Mouse (Mus musculus): Measurements from ENCODE around the gene Xxylt1. TPM values are rescaled to one million over a fixed set of nuclear protein-coding genes. Genes with fewer than 3 reads are reported as not detected.

Gene Xxylt1
- 12.4 and 13.7 TPM in 2 replicates for polyA plus RNA-seq (2015; fragmentation: Nextera tagmentation; extraction: Ambion mirVana)

DNA sequence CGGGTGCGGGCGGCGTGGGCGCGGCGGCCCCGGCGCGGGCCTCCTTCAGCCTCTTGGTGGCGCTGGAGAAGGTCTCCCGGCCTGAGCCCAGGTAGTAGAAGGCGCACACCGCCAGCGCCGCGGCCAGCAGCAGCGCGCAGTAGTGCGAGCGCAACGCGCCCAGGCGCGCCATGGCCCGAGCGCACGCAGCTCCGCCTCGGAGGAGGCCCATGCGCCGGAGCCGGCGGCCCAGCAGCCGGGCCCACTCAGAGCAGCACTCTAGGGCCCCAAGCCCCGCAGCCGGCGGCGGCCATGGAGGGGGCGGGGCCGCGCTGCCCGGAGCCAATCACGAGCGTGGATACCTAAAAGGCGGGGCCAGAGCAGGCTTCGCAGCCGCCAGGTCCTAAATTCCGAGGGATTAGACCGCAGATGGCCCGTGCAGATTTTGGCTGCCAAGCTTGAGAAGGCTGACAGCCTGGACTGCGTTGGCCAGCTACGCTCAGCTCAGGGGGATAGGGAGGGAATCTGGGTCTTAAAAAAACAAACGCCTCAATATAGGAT lies at the start of gene Xxylt1:
Gene Xxylt1 (minus strand): TSS at position 308 of the 540 bp plus-strand sequence.
- no peaks in the 10 kb centered on the region for H3K27me3 ChIP-seq (ENCODE audit: control insufficient read depth, insufficient read depth, low read depth, low read length)
- 0% methylated on average over 48 of the region's 54 CpGs for WGBS
- peak within 1 kb of the TSS; percentile 92 for H3K27ac ChIP-seq (ENCODE audit: low read length)
- H3K9me3 ChIP-seq (replicated peaks; ENCODE audit: control insufficient read depth, low read length, poor library complexity, severe bottlenecking) = no peaks in the 10 kb centered on the region
- peak within 1 kb of the TSS; percentile 89 for H3K4me2 ChIP-seq (ENCODE audit: low read length)
- H3K4me1 ChIP-seq (ENCODE audit: control insufficient read depth, insufficient read depth, low read length) = peaks cover 20% of the 10 kb centered on the region
- ATAC-seq = peak; percentile 99
- peak within 1 kb of the TSS; percentile 90 for H3K4me3 ChIP-seq (ENCODE audit: low read depth, low read length)
- H3K9ac ChIP-seq (ENCODE audit: low read depth, low read length) = peak within 1 kb of the TSS; percentile 88
- no peaks in the 10 kb centered on the region for H3K36me3 ChIP-seq (ENCODE audit: control insufficient read depth, insufficient read depth, low read length)

- Histone ChIP-seq H3K9ac (ENCODE audit: low read depth, low read length) (no peak overlapping the region), H3K4me1 (ENCODE audit: control insufficient read depth, insufficient read depth, low read length) (no peaks in the 10 kb centered on the region), H3K4me3 (ENCODE audit: low read depth, low read length) (no peak overlapping the region), H3K27me3 (ENCODE audit: control insufficient read depth, insufficient read depth, low read depth, low read length) (no peaks in the 10 kb centered on the region), H3K9me3 (replicated peaks; ENCODE audit: control insufficient read depth, low read length, poor library complexity, severe bottlenecking) (no peaks in the 10 kb centered on the region), H3K27ac (ENCODE audit: low read length) (no peak overlapping the region), H3K36me3 (ENCODE audit: control insufficient read depth, insufficient read depth, low read length) (peaks cover 10% of the 10 kb centered on the region), H3K4me2 (ENCODE audit: low read length) (no peak overlapping the region)
- WGBS = 96% methylated on average over 5 of the region's 5 CpGs
- ATAC-seq = no peak
Measured at GRCm38 (mm10) chr16:31128116-31128515, 46.9 kb upstream of the Xxylt1 start.

DNA sequence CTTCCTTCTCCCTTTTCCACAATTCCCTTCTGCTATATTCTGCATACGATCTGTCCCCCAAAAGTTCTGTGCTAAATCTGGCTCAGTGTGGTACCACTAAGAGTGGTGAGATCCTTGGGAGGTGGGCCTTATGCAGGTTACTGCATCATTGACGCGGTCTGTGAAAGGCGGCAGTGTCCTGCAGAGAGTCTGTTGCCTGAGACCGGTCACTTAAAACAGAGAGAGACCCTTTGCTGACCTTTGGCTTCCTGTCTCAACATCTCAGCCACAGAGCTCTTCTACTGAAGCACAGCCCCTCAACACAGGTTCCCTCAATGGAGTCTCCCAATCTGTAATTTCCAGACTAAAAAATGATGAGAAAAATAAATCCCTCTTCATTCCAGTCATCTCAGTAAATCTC lies 43.8 kb upstream of the Xxylt1 start:
- no peak overlapping the region for H3K4me2 ChIP-seq (ENCODE audit: low read length)
- no peak for ATAC-seq
- no peak overlapping the region for H3K4me3 ChIP-seq (ENCODE audit: low read depth, low read length)
- 60% methylated on average over 5 of the region's 5 CpGs for WGBS
- no peaks in the 10 kb centered on the region for H3K4me1 ChIP-seq (ENCODE audit: control insufficient read depth, insufficient read depth, low read length)
- no peaks in the 10 kb centered on the region for H3K9me3 ChIP-seq (replicated peaks; ENCODE audit: control insufficient read depth, low read length, poor library complexity, severe bottlenecking)
- H3K27ac ChIP-seq (ENCODE audit: low read length) = no peak overlapping the region
- H3K9ac ChIP-seq (ENCODE audit: low read depth, low read length) = no peak overlapping the region
- peaks cover 12% of the 10 kb centered on the region for H3K36me3 ChIP-seq (ENCODE audit: control insufficient read depth, insufficient read depth, low read length)
- H3K27me3 ChIP-seq (ENCODE audit: control insufficient read depth, insufficient read depth, low read depth, low read length) = no peaks in the 10 kb centered on the region

- no peak overlapping the region for H3K4me2 ChIP-seq (ENCODE audit: low read length)
- ATAC-seq = no peak
- 98% methylated on average over 6 of the region's 6 CpGs for WGBS
Measured at GRCm38 (mm10) chr16:31121612-31122011, 40.4 kb upstream of the Xxylt1 start.

GRCm38 (mm10) chr16:31113596-31113995 lies 32.4 kb upstream of the Xxylt1 start:
- no peak for ATAC-seq
- no peak overlapping the region for H3K27ac ChIP-seq (ENCODE audit: low read length)
- peaks cover 23% of the 10 kb centered on the region for H3K36me3 ChIP-seq (ENCODE audit: control insufficient read depth, insufficient read depth, low read length)
- no peaks in the 10 kb centered on the region for H3K4me1 ChIP-seq (ENCODE audit: control insufficient read depth, insufficient read depth, low read length)
- H3K27me3 ChIP-seq (ENCODE audit: control insufficient read depth, insufficient read depth, low read depth, low read length) = no peaks in the 10 kb centered on the region
- no peak overlapping the region for H3K4me3 ChIP-seq (ENCODE audit: low read depth, low read length)
- H3K4me2 ChIP-seq (ENCODE audit: low read length) = no peak overlapping the region
- no peak overlapping the region for H3K9ac ChIP-seq (ENCODE audit: low read depth, low read length)
- H3K9me3 ChIP-seq (replicated peaks; ENCODE audit: control insufficient read depth, low read length, poor library complexity, severe bottlenecking) = no peaks in the 10 kb centered on the region; the same call in 1 of the 2 replicates

More at GRCm38 (mm10) chr16:31121612-31122011, 40.4 kb upstream of the Xxylt1 start:
- peaks cover 6% of the 10 kb centered on the region for H3K36me3 ChIP-seq (ENCODE audit: control insufficient read depth, insufficient read depth, low read length)
- H3K4me1 ChIP-seq (ENCODE audit: control insufficient read depth, insufficient read depth, low read length) = no peaks in the 10 kb centered on the region
- H3K4me3 ChIP-seq (ENCODE audit: low read depth, low read length) = no peak overlapping the region
- no peak overlapping the region for H3K9ac ChIP-seq (ENCODE audit: low read depth, low read length)
- no peak overlapping the region for H3K27ac ChIP-seq (ENCODE audit: low read length)
- H3K9me3 ChIP-seq (replicated peaks; ENCODE audit: control insufficient read depth, low read length, poor library complexity, severe bottlenecking) = no peaks in the 10 kb centered on the region
- H3K27me3 ChIP-seq (ENCODE audit: control insufficient read depth, insufficient read depth, low read depth, low read length) = no peaks in the 10 kb centered on the region

- Histone ChIP-seq H3K4me3 (ENCODE audit: low read depth, low read length) (no peak overlapping the region), H3K36me3 (ENCODE audit: control insufficient read depth, insufficient read depth, low read length) (peaks cover 25% of the 10 kb centered on the region), H3K4me2 (ENCODE audit: low read length) (no peak overlapping the region), H3K9ac (ENCODE audit: low read depth, low read length) (no peak overlapping the region), H3K9me3 (replicated peaks; ENCODE audit: control insufficient read depth, low read length, poor library complexity, severe bottlenecking) (no peaks in the 10 kb centered on the region), H3K27ac (ENCODE audit: low read length) (no peak overlapping the region), H3K4me1 (ENCODE audit: control insufficient read depth, insufficient read depth, low read length) (no peaks in the 10 kb centered on the region), H3K27me3 (ENCODE audit: control insufficient read depth, insufficient read depth, low read depth, low read length) (no peaks in the 10 kb centered on the region)
- 78% methylated on average over 2 of the region's 2 CpGs for WGBS
- ATAC-seq = no peak
Measured at GRCm38 (mm10) chr16:31101352-31101751, 20.1 kb upstream of the Xxylt1 start.

GRCm38 (mm10) chr16:31099906-31100305 lies 18.7 kb upstream of the Xxylt1 start:
- Histone ChIP-seq H3K4me3 (ENCODE audit: low read depth, low read length) (no peak overlapping the region), H3K27ac (ENCODE audit: low read length) (no peak overlapping the region), H3K9ac (ENCODE audit: low read depth, low read length) (no peak overlapping the region), H3K36me3 (ENCODE audit: control insufficient read depth, insufficient read depth, low read length) (peaks cover 25% of the 10 kb centered on the region), H3K4me1 (ENCODE audit: control insufficient read depth, insufficient read depth, low read length) (no peaks in the 10 kb centered on the region), H3K4me2 (ENCODE audit: low read length) (no peak overlapping the region), H3K9me3 (replicated peaks; ENCODE audit: control insufficient read depth, low read length, poor library complexity, severe bottlenecking) (no peaks in the 10 kb centered on the region), H3K27me3 (ENCODE audit: control insufficient read depth, insufficient read depth, low read depth, low read length) (no peaks in the 10 kb centered on the region)
- no peak for ATAC-seq
- WGBS = 78% methylated on average over 1 of the region's 1 CpGs

DNA sequence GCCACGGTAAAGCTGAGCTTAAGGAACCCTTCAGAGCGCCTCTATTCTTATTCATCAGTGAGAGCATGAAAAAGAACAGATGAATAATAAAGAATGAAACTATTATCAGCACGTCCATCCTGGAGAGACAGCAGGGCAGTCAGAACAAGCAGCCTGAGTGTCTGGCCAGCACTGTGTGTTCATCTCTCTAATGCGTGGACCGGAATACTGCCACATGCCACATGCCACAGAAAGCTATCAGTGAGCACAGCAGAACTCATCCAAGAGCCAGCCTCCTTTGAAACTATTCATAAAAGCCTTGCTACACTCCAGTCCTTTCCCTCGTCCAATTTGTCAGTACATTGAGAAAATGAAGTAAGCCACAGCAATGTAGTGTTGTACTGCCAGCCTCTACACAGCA lies 12.8 kb upstream of the Xxylt1 start:
- Histone ChIP-seq H3K27me3 (ENCODE audit: control insufficient read depth, insufficient read depth, low read depth, low read length) (no peaks in the 10 kb centered on the region), H3K9me3 (replicated peaks; ENCODE audit: control insufficient read depth, low read length, poor library complexity, severe bottlenecking) (no peaks in the 10 kb centered on the region), H3K4me2 (ENCODE audit: low read length) (no peak overlapping the region), H3K9ac (ENCODE audit: low read depth, low read length) (no peak overlapping the region), H3K36me3 (ENCODE audit: control insufficient read depth, insufficient read depth, low read length) (peaks cover 2% of the 10 kb centered on the region; the same call in 1 of the 2 replicates), H3K4me1 (ENCODE audit: control insufficient read depth, insufficient read depth, low read length) (no peaks in the 10 kb centered on the region), H3K27ac (ENCODE audit: low read length) (no peak overlapping the region), H3K4me3 (ENCODE audit: low read depth, low read length) (no peak overlapping the region)
- WGBS = 41% methylated on average over 6 of the region's 6 CpGs
- ATAC-seq = no peak

GRCm38 (mm10) chr16:31093186-31093585 lies 12.0 kb upstream of the Xxylt1 start:
- Histone ChIP-seq H3K9me3 (replicated peaks; ENCODE audit: control insufficient read depth, low read length, poor library complexity, severe bottlenecking) (no peaks in the 10 kb centered on the region), H3K4me3 (ENCODE audit: low read depth, low read length) (no peak overlapping the region), H3K4me2 (ENCODE audit: low read length) (no peak overlapping the region), H3K4me1 (ENCODE audit: control insufficient read depth, insufficient read depth, low read length) (no peaks in the 10 kb centered on the region), H3K27ac (ENCODE audit: low read length) (no peak overlapping the region), H3K9ac (ENCODE audit: low read depth, low read length) (no peak overlapping the region), H3K27me3 (ENCODE audit: control insufficient read depth, insufficient read depth, low read depth, low read length) (no peaks in the 10 kb centered on the region), H3K36me3 (ENCODE audit: control insufficient read depth, insufficient read depth, low read length) (no peaks in the 10 kb centered on the region)
- WGBS = 36% methylated on average over 9 of the region's 9 CpGs
- ATAC-seq = no peak

All from midbrain, embryonic 16.5 days (tissue).